Mouse (Mus musculus) forebrain, embryonic 12.5 days (tissue): ENCODE data around the gene Abhd14b. TPM values are rescaled to one million over a fixed set of nuclear protein-coding genes. Genes with fewer than 3 reads are reported as not detected.
A peak's percentile ranks its signal among the peaks of the same experiment; 100 is the strongest.

ENCODE experiments used
- ATAC-seq: fragments of 200-750 bp; cut with Nextera tagmentation; 2 replicates; pipeline ENCODE4 v1.8.0; 2017; ENCODE audit warnings: moderate TSS enrichment; ENCODE audit not compliant: low FRiP score
- H3K27ac ChIP-seq: fragments of 300-500 bp; sonication (generic); 2 replicates; pipeline ENCODE4 v1.5.1; 2016; ENCODE audit warnings: mild to moderate bottlenecking
- H3K27me3 ChIP-seq: fragments of 300-500 bp; sonication (generic); 2 replicates; pipeline ENCODE4 v1.6.1; 2016; ENCODE audit warnings: mild to moderate bottlenecking
- H3K36me3 ChIP-seq: fragments of 300-500 bp; sonication (generic); replicated peaks from 2 replicates; pipeline ENCODE4 v1.6.1; 2016; ENCODE audit warnings: mild to moderate bottlenecking
- H3K4me1 ChIP-seq: fragments of 300-500 bp; sonication (generic); 2 replicates; pipeline ENCODE4 v1.6.1; 2016
- H3K4me2 ChIP-seq: fragments of 300-500 bp; sonication (generic); 2 replicates; pipeline ENCODE4 v1.6.1; 2016; ENCODE audit warnings: mild to moderate bottlenecking, moderate library complexity
- H3K4me3 ChIP-seq: fragments of 300-500 bp; sonication (generic); replicated peaks from 2 replicates; pipeline ENCODE4 v1.5.1; 2016; ENCODE audit warnings: mild to moderate bottlenecking
- H3K9ac ChIP-seq: fragments of 300-500 bp; sonication (generic); 2 replicates; pipeline ENCODE4 v1.6.1; 2016; ENCODE audit warnings: mild to moderate bottlenecking
- H3K9me3 ChIP-seq: fragments of 300-500 bp; sonication (generic); 2 replicates; pipeline ENCODE4 v1.6.1; 2016
- WGBS: fragments of 180-500 bp; shearing (Covaris S2); methylation state at CpG from one replicate; pipeline ENCODE4 v1.1.7; 2016; 5-methylcytosine and 5-hydroxymethylcytosine counted together
- polyA plus RNA-seq: library from polyadenylated mRNA; unstranded; fragments of >200 nt; fragmentation: Nextera tagmentation; extraction: Ambion mirVana; gene quantifications from 2 replicates; pipeline ENCODE4 v1.2.1, GENCODE M21; 2016

The Abhd14b gene
- polyA plus RNA-seq, 1 experiment from 2014 or later = 4.4 TPM

GRCm38 (mm10) chr9:106442680-106443079, 4.6 kb upstream of the Abhd14b start:
- WGBS = 76% methylated on average over 5 of the region's 5 CpGs
- peaks cover 30% of the 10 kb centered on the region for H3K4me1 ChIP-seq
- no peak overlapping the region for H3K4me3 ChIP-seq
- no peaks in the 10 kb centered on the region for H3K36me3 ChIP-seq
- H3K9ac ChIP-seq = no peak overlapping the region
- H3K4me2 ChIP-seq = no peak overlapping the region
- no peaks in the 10 kb centered on the region for H3K9me3 ChIP-seq
- no peaks in the 10 kb centered on the region for H3K27me3 ChIP-seq
- ATAC-seq = no peak
- no peak overlapping the region for H3K27ac ChIP-seq

GRCm38 (mm10) chr9:106444836-106445235, 2.4 kb upstream of the Abhd14b start:
- Histone ChIP-seq H3K4me2 (no peak overlapping the region), H3K9ac (no peak overlapping the region), H3K27ac (no peak overlapping the region), H3K27me3 (no peaks in the 10 kb centered on the region), H3K36me3 (no peaks in the 10 kb centered on the region), H3K4me1 (peaks cover 34% of the 10 kb centered on the region), H3K9me3 (no peaks in the 10 kb centered on the region), H3K4me3 (no peak overlapping the region)
- WGBS = 80% methylated on average over 4 of the region's 4 CpGs
- no peak for ATAC-seq

GRCm38 (mm10) chr9:106447951-106448350, 692 bp downstream of the Abhd14b start:
- Histone ChIP-seq H3K27me3 (no peaks in the 10 kb centered on the region), H3K4me1 (peaks cover 62% of the 10 kb centered on the region), H3K9ac (peak overlapping the region; percentile 64; the same call in 1 of the 2 replicates), H3K4me2 (peak overlapping the region; percentile 74), H3K4me3 (peak overlapping the region; percentile 49), H3K36me3 (no peaks in the 10 kb centered on the region), H3K9me3 (no peaks in the 10 kb centered on the region), H3K27ac (peak overlapping the region; percentile 63)
- WGBS = 42% methylated on average over 9 of the region's 9 CpGs
- ATAC-seq = 0 out of 2 replicates have a peak, but pooled peaks have one; percentile 0

- Histone ChIP-seq H3K27me3 (no peaks in the 10 kb centered on the region), H3K36me3 (no peaks in the 10 kb centered on the region), H3K4me1 (peaks cover 66% of the 10 kb centered on the region), H3K4me2 (peak overlapping the region; percentile 68), H3K4me3 (peak overlapping the region; percentile 38), H3K9ac (peak overlapping the region; percentile 56; the same call in 1 of the 2 replicates), H3K9me3 (no peaks in the 10 kb centered on the region), H3K27ac (peak overlapping the region; percentile 65; the same call in 1 of the 2 replicates)
- peak; percentile 39 for ATAC-seq
- under 1% methylated on average over 23 of the region's 23 CpGs for WGBS
These were observed 1.3 kb downstream of the Abhd14b start for GRCm38 (mm10) chr9:106448498-106449031.

GRCm38 (mm10) chr9:106449947-106450346, 2.7 kb downstream of the Abhd14b start:
- Histone ChIP-seq H3K4me2 (no peak overlapping the region), H3K27me3 (no peaks in the 10 kb centered on the region), H3K4me1 (peaks cover 68% of the 10 kb centered on the region), H3K9me3 (no peaks in the 10 kb centered on the region), H3K36me3 (no peaks in the 10 kb centered on the region), H3K4me3 (no peak overlapping the region), H3K27ac (no peak overlapping the region), H3K9ac (no peak overlapping the region)
- 88% methylated on average over 8 of the region's 8 CpGs for WGBS
- no peak for ATAC-seq

GRCm38 (mm10) chr9:106450661-106451060, 3.4 kb downstream of the Abhd14b start:
- H3K27ac ChIP-seq = no peak overlapping the region
- H3K36me3 ChIP-seq = no peaks in the 10 kb centered on the region
- H3K4me1 ChIP-seq = peaks cover 71% of the 10 kb centered on the region
- H3K9me3 ChIP-seq = no peaks in the 10 kb centered on the region
- no peak overlapping the region for H3K4me3 ChIP-seq
- H3K9ac ChIP-seq = no peak overlapping the region
- H3K4me2 ChIP-seq = no peak overlapping the region
- no peak for ATAC-seq
- WGBS = 28% methylated on average over 9 of the region's 9 CpGs
- no peaks in the 10 kb centered on the region for H3K27me3 ChIP-seq

GRCm38 (mm10) chr9:106451298-106451697, 4.0 kb downstream of the Abhd14b start:
- 78% methylated on average over 11 of the region's 11 CpGs for WGBS
- Histone ChIP-seq H3K4me3 (no peak overlapping the region), H3K9ac (no peak overlapping the region), H3K36me3 (no peaks in the 10 kb centered on the region), H3K27ac (no peak overlapping the region), H3K4me2 (no peak overlapping the region), H3K4me1 (peaks cover 72% of the 10 kb centered on the region), H3K9me3 (no peaks in the 10 kb centered on the region), H3K27me3 (no peaks in the 10 kb centered on the region)
- ATAC-seq = no peak

GRCm38 (mm10) chr9:106451899-106452298, 4.6 kb downstream of the Abhd14b start:
- H3K4me1 ChIP-seq = peaks cover 76% of the 10 kb centered on the region
- no peak overlapping the region for H3K4me3 ChIP-seq
- peaks cover under 1% of the 10 kb centered on the region; the same call in 1 of the 2 replicates for H3K36me3 ChIP-seq
- H3K9me3 ChIP-seq = no peaks in the 10 kb centered on the region
- H3K9ac ChIP-seq = no peak overlapping the region
- 61% methylated on average over 2 of the region's 2 CpGs for WGBS
- H3K4me2 ChIP-seq = peak overlapping the region; percentile 96; the same call in 1 of the 2 replicates
- no peak for ATAC-seq
- H3K27ac ChIP-seq = no peak overlapping the region
- H3K27me3 ChIP-seq = no peaks in the 10 kb centered on the region

GRCm38 (mm10) chr9:106452351-106452750, 5.1 kb downstream of the Abhd14b start:
- Histone ChIP-seq H3K9me3 (no peaks in the 10 kb centered on the region), H3K27me3 (no peaks in the 10 kb centered on the region), H3K9ac (peak overlapping the region; percentile 92; the same call in 1 of the 2 replicates), H3K4me2 (peak overlapping the region; percentile 96), H3K4me1 (peaks cover 76% of the 10 kb centered on the region), H3K36me3 (peaks cover 5% of the 10 kb centered on the region; the same call in 1 of the 2 replicates), H3K4me3 (peak overlapping the region; percentile 78), H3K27ac (peak overlapping the region; percentile 97)
- ATAC-seq = no peak
- 15% methylated on average over 6 of the region's 6 CpGs for WGBS

- H3K36me3 ChIP-seq = peaks cover 10% of the 10 kb centered on the region
- no peaks in the 10 kb centered on the region for H3K9me3 ChIP-seq
- H3K4me2 ChIP-seq = peak overlapping the region; percentile 96
- 0% methylated on average over 7 of the region's 7 CpGs for WGBS
- peak overlapping the region; percentile 92 for H3K9ac ChIP-seq
- peak overlapping the region; percentile 78 for H3K4me3 ChIP-seq
- peak; percentile 5; the same call in 1 of the 2 replicates for ATAC-seq
- H3K27ac ChIP-seq = peak overlapping the region; percentile 97
- H3K4me1 ChIP-seq = peaks cover 77% of the 10 kb centered on the region
- no peaks in the 10 kb centered on the region for H3K27me3 ChIP-seq
These were observed 5.6 kb downstream of the Abhd14b start for GRCm38 (mm10) chr9:106452821-106453220.

- peak within 1 kb of the TSS; percentile 78 for H3K4me3 ChIP-seq
- peak within 1 kb of the TSS; percentile 97 for H3K27ac ChIP-seq
- peaks cover 16% of the 10 kb centered on the region for H3K36me3 ChIP-seq
- WGBS = 0% methylated on average over 44 of the region's 74 CpGs
- H3K9ac ChIP-seq = peak within 1 kb of the TSS; percentile 92
- no peaks in the 10 kb centered on the region for H3K9me3 ChIP-seq
- H3K4me2 ChIP-seq = peak within 1 kb of the TSS; percentile 96
- H3K4me1 ChIP-seq = peaks cover 77% of the 10 kb centered on the region
- ATAC-seq = peak; percentile 80
- no peaks in the 10 kb centered on the region for H3K27me3 ChIP-seq
These were observed 6.2 kb downstream of the Abhd14b start, which contains the start of gene Pcbp4 for GRCm38 (mm10) chr9:106453271-106454070. Gene Pcbp4, plus strand, starts transcription at chr9:106453291.

GRCm38 (mm10) chr9:106454071-106454761, 7.0 kb downstream of the Abhd14b start:
- no peaks in the 10 kb centered on the region for H3K27me3 ChIP-seq
- peak overlapping the region; percentile 92 for H3K9ac ChIP-seq
- 2% methylated on average over 10 of the region's 20 CpGs for WGBS
- no peaks in the 10 kb centered on the region for H3K9me3 ChIP-seq
- peaks cover 18% of the 10 kb centered on the region for H3K36me3 ChIP-seq
- peak; percentile 8; the same call in 1 of the 2 replicates for ATAC-seq
- H3K4me2 ChIP-seq = peak overlapping the region; percentile 96
- peak overlapping the region; percentile 78 for H3K4me3 ChIP-seq
- peak overlapping the region; percentile 97 for H3K27ac ChIP-seq
- H3K4me1 ChIP-seq = peaks cover 76% of the 10 kb centered on the region
